Mouse (Mus musculus): ENCODE results near the gene Imp3.
"Not testable (repeated sequence)": the region's sequence is repeated elsewhere in the genome, so short reads cannot be mapped to it uniquely, and the experiment has no call there.

Imp3 gene

DNA sequence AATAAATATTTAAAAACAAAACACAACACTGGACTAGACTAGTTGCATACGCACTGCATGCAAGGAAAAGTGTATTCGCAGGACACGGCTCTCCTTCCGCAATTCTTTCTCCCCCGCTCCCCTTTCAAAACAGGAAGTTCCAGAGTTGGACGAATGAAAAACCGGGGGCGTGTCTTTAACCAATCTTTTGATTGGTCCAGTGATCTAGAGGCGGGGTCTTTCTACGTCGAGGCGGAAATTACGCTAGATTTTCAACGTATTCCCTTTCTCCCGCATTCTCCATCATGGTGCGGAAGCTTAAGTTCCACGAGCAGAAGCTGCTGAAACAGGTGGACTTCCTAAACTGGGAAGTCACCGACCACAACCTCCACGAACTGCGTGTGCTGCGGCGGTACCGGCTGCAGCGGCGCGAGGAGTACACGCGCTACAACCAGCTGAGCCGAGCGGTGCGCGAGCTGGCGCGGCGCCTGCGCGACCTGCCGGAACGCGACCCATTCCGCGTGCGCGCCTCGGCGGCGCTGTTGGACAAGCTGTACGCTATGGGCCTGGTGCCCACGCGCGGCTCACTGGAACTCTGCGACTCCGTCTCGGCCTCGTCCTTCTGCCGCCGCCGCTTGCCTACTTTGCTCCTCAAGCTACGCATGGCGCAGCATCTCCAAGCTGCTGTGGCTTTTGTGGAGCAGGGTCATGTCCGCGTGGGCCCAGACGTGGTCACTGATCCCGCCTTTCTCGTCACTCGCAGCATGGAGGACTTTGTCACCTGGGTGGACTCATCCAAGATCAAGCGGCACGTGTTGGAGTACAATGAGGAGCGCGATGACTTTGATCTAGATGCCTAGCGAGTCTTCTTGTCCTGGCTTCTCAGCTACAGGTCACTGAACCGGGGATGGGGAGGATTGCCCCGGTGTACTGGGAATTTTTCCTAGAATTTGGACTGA is at the start of gene Imp3:
Gene Imp3 (plus strand): TSS at position 253 of the 938 bp plus-strand sequence.
- DNase-seq (ENCODE audit: low spot score in 2 of 2) = peak; percentile 74 to 78

DNA sequence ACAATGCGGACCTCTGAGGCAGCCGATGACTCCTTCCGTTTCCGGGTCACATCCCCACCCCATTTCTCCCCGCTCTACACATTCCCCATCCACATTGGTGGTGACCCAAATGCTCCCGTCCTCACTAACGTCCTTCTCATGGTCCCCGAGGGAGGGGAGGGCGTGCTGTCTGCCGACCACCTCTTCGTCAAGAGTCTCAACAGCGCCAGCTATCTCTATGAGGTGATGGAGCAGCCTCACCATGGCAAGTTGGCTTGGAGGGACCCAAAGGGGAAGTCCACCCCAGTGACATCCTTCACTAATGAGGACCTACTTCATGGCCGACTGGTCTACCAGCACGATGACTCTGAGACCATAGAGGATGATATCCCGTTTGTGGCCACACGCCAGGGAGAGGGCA is 49.7 kb upstream of the Imp3 start:
- DNase-seq (ENCODE audit: low spot score in 2 of 2) = no peak

GRCm38 (mm10) chr9:56889817-56890216 is 47.5 kb upstream of the Imp3 start:
- DNase-seq (ENCODE audit: low spot score in 2 of 2) = peak; percentile 55 to 62

DNA sequence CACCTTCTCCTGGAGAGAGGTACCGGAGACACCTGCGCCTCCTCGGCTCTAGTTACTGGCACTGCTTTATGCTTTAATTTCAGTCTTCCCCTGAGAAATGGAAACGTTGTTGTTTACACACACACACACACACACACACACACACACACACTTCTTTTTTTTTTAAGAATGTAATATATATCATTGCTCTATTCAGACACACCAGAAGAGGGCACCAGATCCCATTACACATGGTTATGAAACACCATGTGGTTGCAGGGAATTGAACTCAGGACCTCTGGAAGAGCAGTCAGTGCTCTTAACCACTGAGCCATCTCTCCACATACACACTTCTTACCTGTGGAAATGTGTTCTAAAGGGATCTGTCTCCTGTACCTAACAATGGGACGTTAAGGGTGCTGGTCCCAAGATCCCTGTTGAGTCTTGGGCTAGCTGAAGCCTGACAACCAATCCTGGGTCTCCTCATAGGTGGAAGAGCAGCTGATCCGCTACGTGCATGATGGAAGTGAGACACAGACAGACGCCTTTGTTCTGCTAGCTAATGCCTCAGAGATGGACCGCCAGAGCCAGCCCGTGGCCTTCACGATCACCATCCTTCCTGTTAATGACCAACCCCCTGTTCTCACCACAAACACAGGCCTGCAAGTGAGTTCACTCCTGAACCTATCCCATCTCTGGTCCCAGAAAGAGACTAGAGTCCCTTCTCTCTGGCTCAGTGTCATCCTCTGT is 46.6 kb upstream of the Imp3 start:
- no peak for DNase-seq (ENCODE audit: low spot score in 2 of 2)

- peak; percentile 39 to 47 for DNase-seq (ENCODE audit: low spot score in 2 of 2)
Measured at GRCm38 (mm10) chr9:56891517-56892011, 45.7 kb upstream of the Imp3 start.

DNA sequence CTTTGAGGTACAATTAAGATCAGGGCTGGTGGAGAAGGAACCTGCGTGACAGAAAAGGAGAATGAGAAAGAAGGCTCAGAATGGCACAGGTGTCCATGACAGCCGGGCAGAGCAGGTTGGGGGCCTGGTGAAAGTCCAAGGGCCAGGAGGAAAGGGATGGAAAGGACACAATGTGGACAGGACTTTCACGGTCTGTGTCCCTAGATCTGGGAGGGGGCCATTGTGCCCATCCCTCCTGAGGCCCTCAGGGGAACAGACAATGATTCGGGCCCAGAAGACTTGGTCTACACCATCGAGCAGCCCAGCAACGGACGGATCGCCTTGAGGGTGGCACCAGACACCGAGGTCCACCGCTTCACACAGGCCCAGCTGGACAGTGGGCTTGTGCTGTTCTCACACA is 45.2 kb upstream of the Imp3 start:
- DNase-seq (ENCODE audit: low spot score in 2 of 2) = no peak

- no peak for DNase-seq (ENCODE audit: low spot score in 2 of 2)
Measured at GRCm38 (mm10) chr9:56893313-56893712, 44.0 kb upstream of the Imp3 start.

DNA sequence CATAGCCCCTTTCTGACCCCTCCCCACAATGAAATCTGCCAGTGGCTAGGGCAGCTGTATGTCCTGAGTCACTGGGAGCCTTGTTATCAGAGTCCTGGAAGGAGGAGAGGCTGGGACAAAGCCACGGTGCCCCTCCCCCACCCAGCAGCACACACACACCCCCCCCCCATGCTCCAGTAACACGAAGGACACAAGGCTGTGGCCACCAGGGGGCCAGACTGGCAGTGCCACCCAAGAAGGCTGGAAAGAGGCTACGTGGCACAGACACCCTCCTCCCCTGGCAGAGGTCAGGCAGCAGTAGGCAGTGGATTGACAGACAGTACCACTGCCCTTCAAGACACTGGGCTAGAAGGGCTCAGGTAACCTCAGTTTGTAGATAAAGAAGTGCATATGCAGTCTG is 43.3 kb upstream of the Imp3 start:
- DNase-seq (ENCODE audit: low spot score in 2 of 2) = no peak

DNA sequence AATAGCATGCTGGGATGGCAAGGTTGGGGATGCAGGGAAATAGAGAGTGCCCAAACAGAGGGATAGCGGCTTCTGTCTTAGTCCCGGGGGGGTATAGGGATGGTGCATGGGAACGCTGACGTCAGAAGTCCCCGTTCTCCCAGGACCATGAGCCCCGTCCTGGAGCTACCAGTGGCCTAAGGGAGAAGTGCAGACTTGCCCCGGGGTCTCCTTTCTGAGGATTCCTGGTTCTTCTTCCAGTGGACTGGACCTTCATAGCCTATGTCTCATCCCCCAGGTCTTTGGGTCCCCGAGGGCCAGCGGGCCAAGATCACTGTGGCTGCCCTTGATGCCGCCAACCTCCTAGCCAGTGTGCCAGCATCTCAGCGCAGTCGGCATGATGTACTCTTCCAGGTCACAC is 40.5 kb upstream of the Imp3 start:
- DNase-seq (ENCODE audit: low spot score in 2 of 2) = no peak

GRCm38 (mm10) chr9:56899409-56899808 is 37.9 kb upstream of the Imp3 start:
- DNase-seq (ENCODE audit: low spot score in 2 of 2) = no peak

- no peak for DNase-seq (ENCODE audit: low spot score in 2 of 2)
Measured at GRCm38 (mm10) chr9:56900060-56900459, 37.2 kb upstream of the Imp3 start.

GRCm38 (mm10) chr9:56900571-56900970 is 36.7 kb upstream of the Imp3 start:
- no peak for DNase-seq (ENCODE audit: low spot score in 2 of 2)

GRCm38 (mm10) chr9:56901187-56901586 is 36.1 kb upstream of the Imp3 start:
- DNase-seq (ENCODE audit: low spot score in 2 of 2) = no peak

DNA sequence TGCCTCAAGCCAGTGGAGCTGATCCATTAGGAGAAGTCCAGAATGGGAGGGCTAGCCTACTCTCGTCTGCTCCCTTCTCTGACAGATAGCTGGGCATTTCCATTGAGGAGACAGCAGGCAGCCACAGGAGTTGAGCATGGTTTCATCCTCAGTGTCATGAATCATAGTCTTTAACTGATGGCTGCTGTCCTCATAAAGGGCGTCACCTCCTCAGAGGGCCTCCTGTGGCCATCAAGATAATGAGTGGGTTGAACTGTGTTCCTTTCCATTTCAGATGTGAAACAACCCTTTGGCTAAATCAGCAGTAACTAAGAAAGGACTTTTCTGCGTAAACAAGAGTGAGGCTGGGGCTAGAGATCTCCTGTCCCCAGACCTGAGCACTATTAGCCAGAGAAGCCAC is 33.6 kb upstream of the Imp3 start:
- no peak for DNase-seq (ENCODE audit: low spot score in 2 of 2)

- no peak for DNase-seq (ENCODE audit: low spot score in 2 of 2)
Measured at GRCm38 (mm10) chr9:56907549-56907948, 29.7 kb upstream of the Imp3 start.

- not testable (repeated sequence) for DNase-seq (ENCODE audit: low spot score in 2 of 2)
Measured at GRCm38 (mm10) chr9:56909991-56910390, 27.3 kb upstream of the Imp3 start.

GRCm38 (mm10) chr9:56911017-56911416 is 26.3 kb upstream of the Imp3 start:
- DNase-seq (ENCODE audit: low spot score in 2 of 2) = no peak

DNA sequence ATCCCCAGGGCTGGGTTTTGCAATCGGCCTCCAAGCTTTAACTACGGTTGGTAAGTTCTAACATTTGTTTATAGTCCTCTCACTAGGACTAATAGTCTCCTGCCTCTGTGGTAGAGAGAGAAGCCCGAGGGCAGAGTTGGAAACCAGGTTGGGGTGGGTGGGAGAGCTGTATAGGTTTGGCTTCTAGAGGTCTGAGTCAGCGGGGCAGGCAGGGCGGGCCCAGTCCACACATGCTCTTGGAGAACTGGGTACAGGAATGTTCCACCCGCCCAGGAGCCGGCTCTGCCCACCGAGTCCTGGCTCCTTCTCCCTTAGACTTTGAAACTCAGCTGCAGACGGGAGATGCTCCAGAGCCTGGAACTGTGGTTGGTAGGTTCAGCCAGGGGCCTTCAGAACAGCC is 23.3 kb upstream of the Imp3 start:
- no peak for DNase-seq (ENCODE audit: low spot score in 2 of 2)

DNA sequence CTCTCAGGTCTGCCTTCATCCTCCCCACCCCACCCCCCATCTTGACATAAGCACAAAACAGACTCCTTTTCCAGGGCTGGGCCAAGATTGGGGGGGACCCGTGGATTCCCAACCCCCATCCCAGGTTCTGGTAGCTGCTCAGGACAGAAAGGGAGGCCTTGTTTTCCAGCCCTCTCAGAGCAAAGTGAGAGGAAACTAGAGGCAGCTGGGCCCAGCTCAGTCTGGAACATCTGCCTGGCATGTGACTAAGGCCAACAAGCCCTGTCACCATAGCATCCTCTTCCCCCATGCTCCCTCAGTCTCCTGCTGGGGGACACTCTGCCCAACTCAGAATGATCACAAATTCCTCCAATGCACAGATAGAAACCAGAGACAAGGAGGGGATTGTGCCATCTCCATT is 22.2 kb upstream of the Imp3 start:
- DNase-seq (ENCODE audit: low spot score in 2 of 2) = no peak

GRCm38 (mm10) chr9:56915695-56916410 is 21.4 kb upstream of the Imp3 start:
- no peak for DNase-seq (ENCODE audit: low spot score in 2 of 2)

GRCm38 (mm10) chr9:56917131-56917530 is 20.1 kb upstream of the Imp3 start:
- no peak for DNase-seq (ENCODE audit: low spot score in 2 of 2)

- DNase-seq (ENCODE audit: low spot score in 2 of 2) = no peak
Measured at GRCm38 (mm10) chr9:56918466-56918865, 18.8 kb upstream of the Imp3 start.

Data from frontal cortex, postnatal 25 days (tissue).